ENCODE assay signal across 17 mouse cellular contexts in the genomic region with DNA sequence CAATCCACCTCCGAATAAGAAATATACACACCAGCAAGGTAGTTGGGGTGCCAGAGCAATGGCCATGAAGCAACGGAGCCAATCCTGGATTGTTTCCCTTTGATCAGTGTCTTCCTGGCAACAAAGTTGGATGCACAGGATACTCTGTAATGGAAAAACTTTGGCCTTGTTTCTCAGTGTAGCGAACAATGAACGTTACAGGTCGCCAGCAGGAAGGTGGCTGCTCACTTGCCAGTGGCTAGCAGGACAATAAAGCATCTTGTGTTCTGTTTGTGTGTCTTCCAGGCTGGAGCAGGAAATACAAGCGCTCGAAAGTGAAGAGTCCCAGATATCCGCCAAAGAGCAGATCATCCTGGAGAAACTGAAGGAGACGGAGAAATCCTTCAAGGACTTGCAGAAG. TPM values are rescaled to one million over a fixed set of nuclear protein-coding genes. Genes with fewer than 3 reads are reported as not detected.
DNase-seq lines count a peak whose midpoint lies in the region; ATAC-seq and TF ChIP-seq lines count a peak whose summit lies in the region.
"Had no signal": no experiment of that assay in that cellular context is flagged by ENCODE, and none has a peak within 500 bp of the region (broad histone marks: within the 10 kb centered on the region; RNA-seq: fewer than 3 reads in every experiment).

No protein-coding gene starts in this region.

- intact Hi-C loops in left cerebral cortex, adult 2 months (cut with DNase I), result no loop called here
- intact Hi-C loops in left cerebral cortex, postnatal 25 days (cut with DNase I), result no loop called here

- no peak for TF ChIP-seq POLR2A in ES-Bruce4 (IDR thresholded peaks at IDR 0.05; ENCODE audit: insufficient read depth, low read length)

- no peaks in the 10 kb centered on the region for H3K27me3 ChIP-seq in heart, embryonic 12.5 days (replicated peaks)
- H3K27me3 ChIP-seq in ES-Bruce4 (ENCODE audit: control insufficient read depth, insufficient read depth, low read length, poor library complexity, severe bottlenecking), result no peaks in the 10 kb centered on the region
- H3K27me3 ChIP-seq: embryonic facial prominence, embryonic 12.5 days; forebrain, embryonic 15.5 days; hindbrain, embryonic 13.5 days had no signal

- DNase-seq in heart, adult 8-10 months (ENCODE audit: low spot score), result peak; percentile 55
- DNase-seq in left cerebral cortex, adult 2 months (ENCODE audit: extremely low spot score in 1 of 2, low spot score in 2 of 2), result no peak
- no peak for DNase-seq in left cerebral cortex, postnatal 25 days (ENCODE audit: low spot score in 2 of 2)
- no peak for DNase-seq in ES-E14 (ENCODE audit: low read depth, low spot score)
- no peak for DNase-seq in kidney, adult 18-20 months
- DNase-seq: adrenal gland, postnatal 10 days; cerebellum, adult 11-12 months; cerebellum, adult 9-10 months; cerebellum, postnatal 25 days; gastrocnemius, postnatal 14 days; kidney, adult 11 months had no signal

- TF ChIP-seq EP300 in ES-Bruce4 (IDR thresholded peaks at IDR 0.05; ENCODE audit: insufficient read depth, low read depth, low read length), result no peak

- H3K27ac ChIP-seq in heart, embryonic 12.5 days (ENCODE audit: poor library complexity, severe bottlenecking), result no peak overlapping the region
- peak overlapping the region; percentile 51 for H3K27ac ChIP-seq in left cerebral cortex, adult 2 months
- H3K27ac ChIP-seq in ES-Bruce4 (ENCODE audit: insufficient read depth, low read length), result peak overlapping the region; percentile 29; the same call in 1 of the 2 replicates
- H3K27ac ChIP-seq in ES-E14 (ENCODE audit: insufficient read depth, low read depth, low read length, poor library complexity, severe bottlenecking), result peak overlapping the region; percentile 70; the same call in 1 of the 2 replicates
- H3K27ac ChIP-seq: embryonic facial prominence, embryonic 12.5 days; forebrain, embryonic 15.5 days; hindbrain, embryonic 13.5 days; hindbrain, postnatal 0 days had no signal

- H3K36me3 ChIP-seq in heart, embryonic 12.5 days, result peaks cover 50% of the 10 kb centered on the region
- H3K36me3 ChIP-seq in ES-Bruce4 (ENCODE audit: control insufficient read depth, insufficient read depth, low read length, poor library complexity, severe bottlenecking) (no peaks in the 10 kb centered on the region), ES-E14 (ENCODE audit: control insufficient read depth, insufficient read depth, low read length, poor library complexity, severe bottlenecking) (no peaks in the 10 kb centered on the region)
- H3K36me3 ChIP-seq: forebrain, embryonic 15.5 days; hindbrain, embryonic 13.5 days had no signal

- peaks cover 28% of the 10 kb centered on the region for H3K4me1 ChIP-seq in heart, embryonic 12.5 days (replicated peaks)
- H3K4me1 ChIP-seq in ES-Bruce4 (ENCODE audit: control insufficient read depth, insufficient read depth, low read length), result peaks cover 9% of the 10 kb centered on the region
- H3K4me1 ChIP-seq in ES-E14 (ENCODE audit: control insufficient read depth in 2 of 2, insufficient read depth in 2 of 2, low read length in 2 of 2, poor library complexity in 1 of 2), result peaks cover 27 to 36% of the 10 kb centered on the region in 2 experiments
- H3K4me1 ChIP-seq: forebrain, embryonic 15.5 days; hindbrain, embryonic 13.5 days had no signal

- no peak overlapping the region for H3K4me3 ChIP-seq in heart, embryonic 12.5 days
- no peak overlapping the region for H3K4me3 ChIP-seq in left cerebral cortex, adult 2 months
- H3K4me3 ChIP-seq in ES-Bruce4 (ENCODE audit: low read depth, low read length), result no peak overlapping the region
- H3K4me3 ChIP-seq in ES-E14 (ENCODE audit: insufficient read depth in 1 of 2, low read depth in 1 of 2, low read length in 2 of 2, poor library complexity in 1 of 2, severe bottlenecking in 1 of 2), result no peak overlapping the region
- H3K4me3 ChIP-seq: embryonic facial prominence, embryonic 12.5 days; forebrain, embryonic 15.5 days; hindbrain, embryonic 13.5 days had no signal

- 65% methylated on average over 9 of the region's 9 CpGs for WGBS in heart, embryonic 12.5 days

- TF ChIP-seq CTCF in left cerebral cortex, adult 2 months (IDR thresholded peaks at IDR 0.05), result no peak
- TF ChIP-seq CTCF in ES-Bruce4 (IDR thresholded peaks at IDR 0.05; ENCODE audit: low read depth, low read length), result no peak

- H3K4me2 ChIP-seq in heart, embryonic 12.5 days, result no peak overlapping the region
- H3K4me2 ChIP-seq: embryonic facial prominence, embryonic 12.5 days; forebrain, embryonic 15.5 days; hindbrain, embryonic 13.5 days had no signal

- ATAC-seq in heart, embryonic 12.5 days (ENCODE audit: insufficient number of reproducible peaks, low FRiP score), result no peak
- ATAC-seq: forebrain, embryonic 15.5 days; hindbrain, postnatal 0 days had no signal

- H3K9me3 ChIP-seq in heart, embryonic 12.5 days (replicated peaks), result no peaks in the 10 kb centered on the region
- H3K9me3 ChIP-seq in ES-Bruce4 (replicated peaks; ENCODE audit: control insufficient read depth, insufficient read depth, low read length, poor library complexity, severe bottlenecking), result no peaks in the 10 kb centered on the region
- H3K9me3 ChIP-seq in ES-E14 (ENCODE audit: control insufficient read depth, insufficient read depth, low read depth, low read length), result no peaks in the 10 kb centered on the region
- H3K9me3 ChIP-seq: embryonic facial prominence, embryonic 12.5 days; forebrain, embryonic 15.5 days; hindbrain, embryonic 13.5 days had no signal

- no peak overlapping the region for H3K9ac ChIP-seq in heart, embryonic 12.5 days
- H3K9ac ChIP-seq in ES-Bruce4 (ENCODE audit: low read depth, poor library complexity, severe bottlenecking), result no peak overlapping the region
- H3K9ac ChIP-seq in ES-E14 (ENCODE audit: insufficient read depth, low read depth, low read length, poor library complexity, severe bottlenecking), result no peak overlapping the region
- H3K9ac ChIP-seq: embryonic facial prominence, embryonic 12.5 days; forebrain, embryonic 15.5 days; hindbrain, embryonic 13.5 days had no signal

- in situ Hi-C loops in ES-E14 (cut with MboI; ENCODE audit: low sequenced_read_pairs in 2 of 2, unreplicated experiment in 2 of 2), result no loop called here

TF ChIP-seq in ES-E14, 5 proteins besides CTCF, POLR2A, EP300 and RAD21:
- TF ChIP-seq HCFC1 (IDR thresholded peaks at IDR 0.05; ENCODE audit: borderline replicate concordance, insufficient read depth, low read length), result no peak

RNA-seq across cellular contexts. Expression of a gene that starts 29.3 kb away (rescaled TPM):
- 100 to 1,000 TPM in 1 of 4 experiments, 10 to 100 TPM in 3; 75.6 to 100 (median 97.5) TPM for total RNA-seq in heart, adult 8-10 months (2022)
- 50.1 and 50.3 TPM in 2 replicates for polyA plus RNA-seq in heart, embryonic 12.5 days (2016; fragmentation: Nextera tagmentation; extraction: Ambion mirVana)
- total RNA-seq in left cerebral cortex, adult 2 months (2021), result 10 to 100 TPM; 41.5 to 44.8 TPM
- 10 to 100 TPM; 35.1 to 38.1 TPM for total RNA-seq in left cerebral cortex, postnatal 25 days (2021)
- 91.4 and 96.5 TPM in 2 replicates for polyA plus RNA-seq in ES-Bruce4 (2011; ENCODE audit: insufficient read depth, insufficient read length, low read depth, missing spikeins)
- 29.0 and 35.7 TPM in 2 replicates for total RNA-seq in ES-E14 (2012; rRNA removed)
